In the genomic region with DNA sequence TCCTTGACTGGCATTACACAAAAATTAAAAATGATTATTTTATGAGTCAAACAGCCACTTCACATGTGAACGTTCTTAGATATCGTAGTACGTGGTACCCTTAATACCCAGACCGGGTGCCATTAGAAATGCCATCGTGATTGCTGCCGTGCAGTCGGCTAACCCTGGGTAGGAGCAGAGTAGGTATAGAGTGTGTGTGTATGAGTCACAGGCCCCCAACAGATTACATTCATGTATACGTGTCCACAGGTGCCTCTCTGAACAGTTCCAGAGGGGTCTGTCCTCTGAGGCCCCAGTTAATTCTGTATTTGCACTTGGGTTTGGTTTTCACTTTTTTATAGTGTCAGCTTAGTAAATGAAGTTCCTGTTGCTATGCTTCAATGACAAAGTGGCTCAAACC, we compare ENCODE assay signal across 16 mouse cellular contexts. TPM values are rescaled to one million over a fixed set of nuclear protein-coding genes. Genes with fewer than 3 reads are reported as not detected.
"Had no signal": no experiment of that assay in that cellular context is flagged by ENCODE, and none has a peak within 500 bp of the region (broad histone marks: within the 10 kb centered on the region; RNA-seq: fewer than 3 reads in every experiment).

No protein-coding gene starts in this region.

- H3K4me3 ChIP-seq: limb, embryonic 12.5 days; liver, embryonic 13.5 days; lung, embryonic 15.5 days; megakaryocyte, embryonic 14.5 days; midbrain, embryonic 12.5 days had no signal

- H3K9ac ChIP-seq: limb, embryonic 12.5 days; liver, embryonic 13.5 days; liver, postnatal 0 days; lung, embryonic 15.5 days; midbrain, embryonic 12.5 days had no signal

- H3K4me1 ChIP-seq: liver, embryonic 13.5 days had no signal

- H3K9me3 ChIP-seq: limb, embryonic 12.5 days; liver, embryonic 13.5 days; lung, embryonic 15.5 days; megakaryocyte, embryonic 14.5 days; midbrain, embryonic 12.5 days had no signal

- H3K36me3 ChIP-seq: limb, embryonic 12.5 days; lung, embryonic 15.5 days had no signal

- H3K4me2 ChIP-seq: limb, embryonic 12.5 days; liver, embryonic 13.5 days had no signal

- DNase-seq: layer of hippocampus, adult 9-11 months; thymus, adult 18-20 months had no signal

- H3K27ac ChIP-seq: kidney, postnatal 0 days; limb, embryonic 12.5 days; liver, embryonic 13.5 days; macrophage had no signal

- H3K27me3 ChIP-seq: liver, embryonic 13.5 days; lung, embryonic 15.5 days; megakaryocyte, embryonic 14.5 days had no signal

RNA-seq across cellular contexts. Expression of a gene that starts 34.4 kb away (rescaled TPM):
- total RNA-seq: layer of hippocampus, adult 18-20 months; layer of hippocampus, postnatal 36 days; left cerebral cortex, adult 8-10 months; left cerebral cortex, postnatal 36 days; monocyte, adult 5-6 weeks; neutrophil, adult 5-6 weeks had no signal
- polyA plus RNA-seq: kidney, postnatal 0 days; limb, embryonic 12.5 days; liver, embryonic 13.5 days; liver, postnatal 0 days; macrophage had no signal
